In the genomic region with DNA sequence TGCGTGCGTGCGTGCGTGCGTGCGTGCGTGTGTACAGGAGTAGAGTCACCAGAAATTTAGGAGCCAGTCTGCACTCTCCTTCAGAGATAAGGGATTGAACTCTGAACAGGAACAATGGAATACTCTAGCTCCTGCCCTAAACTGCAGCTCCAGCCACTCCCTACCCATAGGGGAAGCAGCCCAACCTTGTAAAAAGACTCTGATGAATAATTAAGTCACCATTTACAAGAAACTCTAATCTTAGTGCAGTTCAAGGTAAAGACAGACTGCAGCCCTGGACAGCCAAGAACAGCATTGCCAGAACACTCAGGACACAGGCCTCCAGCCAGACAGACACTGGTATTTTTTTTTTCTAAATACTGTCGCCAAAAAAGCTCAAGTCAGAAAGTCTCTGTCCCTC, we compare ENCODE assay signal across 28 mouse cellular contexts.
DNase-seq lines count a peak whose midpoint lies in the region; ATAC-seq lines count a peak whose summit lies in the region.
"Had no signal": no experiment of that assay in that cellular context is flagged by ENCODE, and none has a peak within 500 bp of the region (broad histone marks: within the 10 kb centered on the region; RNA-seq: fewer than 3 reads in every experiment).

No protein-coding gene starts in this region.

- H3K4me1 ChIP-seq in heart, embryonic 11.5 days (ENCODE audit: control insufficient read depth, insufficient read depth, low read length), result 0 out of 2 replicates have a peak, but pooled peaks cover 3% of the 10 kb centered on the region
- peaks cover 4 to 21% of the 10 kb centered on the region in 2 experiments; a peak in 3 of 4 replicates for H3K4me1 ChIP-seq in heart, embryonic 14.5 days (ENCODE audit: control insufficient read depth in 2 of 2, insufficient read depth in 2 of 2, low read length in 2 of 2)
- H3K4me1 ChIP-seq in heart, embryonic 15.5 days (replicated peaks), result peaks cover 16% of the 10 kb centered on the region
- H3K4me1 ChIP-seq: intestine, embryonic 15.5 days; lung, embryonic 15.5 days; midbrain, embryonic 10.5 days had no signal

- intact Hi-C loops in left cerebral cortex, postnatal 25 days (cut with DNase I), result loop anchor here (10.0 kb wide), 1 partner anchor 411 kb away; no protein-coding TSS in a partner anchor
- intact Hi-C loops in left cerebral cortex, postnatal 14 days (cut with DNase I), result no loop called here

- H3K9me3 ChIP-seq in heart, embryonic 11.5 days (replicated peaks; ENCODE audit: control insufficient read depth, low read length), result no peaks in the 10 kb centered on the region
- no peaks in the 10 kb centered on the region for H3K9me3 ChIP-seq in heart, embryonic 14.5 days (ENCODE audit: control insufficient read depth, low read length)
- H3K9me3 ChIP-seq in heart, embryonic 15.5 days (replicated peaks), result no peaks in the 10 kb centered on the region
- H3K9me3 ChIP-seq: embryonic facial prominence, embryonic 10.5 days; embryonic facial prominence, embryonic 15.5 days; forebrain, embryonic 12.5 days; hindbrain, embryonic 12.5 days; intestine, embryonic 15.5 days; limb, embryonic 13.5 days; lung, embryonic 15.5 days; midbrain, embryonic 10.5 days had no signal

- 85% methylated on average over 8 of the region's 8 CpGs for WGBS in heart, embryonic 11.5 days (ENCODE audit: insufficient replicate concordance)
- 73% methylated on average over 8 of the region's 8 CpGs for WGBS in heart, embryonic 14.5 days
- WGBS in heart, embryonic 15.5 days, result 64% methylated on average over 8 of the region's 8 CpGs

- no peak overlapping the region for H3K27ac ChIP-seq in heart, embryonic 11.5 days (ENCODE audit: low read depth, low read length)
- H3K27ac ChIP-seq in heart, embryonic 14.5 days (replicated peaks in 1 of 2; ENCODE audit: control insufficient read depth in 1 of 2, insufficient read depth in 1 of 2, low read depth in 2 of 2, low read length in 2 of 2), result peak overlapping the region; percentile 27 to 70; a peak in 3 of 4 replicates
- peak overlapping the region; percentile 57 for H3K27ac ChIP-seq in heart, embryonic 15.5 days
- H3K27ac ChIP-seq: embryonic facial prominence, embryonic 10.5 days; embryonic facial prominence, embryonic 15.5 days; forebrain, embryonic 12.5 days; hindbrain, embryonic 12.5 days; hindbrain, postnatal 0 days; intestine, embryonic 15.5 days; limb, embryonic 13.5 days; lung, embryonic 15.5 days; midbrain, embryonic 10.5 days had no signal

- no peak for ATAC-seq in heart, embryonic 11.5 days (replicated peaks; ENCODE audit: insufficient number of reproducible peaks, low FRiP score, low TSS enrichment)
- no peak for ATAC-seq in heart, embryonic 14.5 days (ENCODE audit: insufficient number of reproducible peaks, insufficient read depth, low FRiP score, low read depth)
- no peak for ATAC-seq in heart, embryonic 15.5 days (replicated peaks; ENCODE audit: insufficient number of reproducible peaks, insufficient read depth, low FRiP score, low read depth)
- ATAC-seq: hindbrain, postnatal 0 days; intestine, embryonic 15.5 days; midbrain, embryonic 16.5 days; Patski had no signal

- H3K36me3 ChIP-seq in heart, embryonic 11.5 days (ENCODE audit: control insufficient read depth, insufficient read depth, low read length), result no peaks in the 10 kb centered on the region
- H3K36me3 ChIP-seq in heart, embryonic 14.5 days (ENCODE audit: control insufficient read depth, insufficient read depth, low read length), result no peaks in the 10 kb centered on the region
- no peaks in the 10 kb centered on the region for H3K36me3 ChIP-seq in heart, embryonic 15.5 days
- H3K36me3 ChIP-seq: embryonic facial prominence, embryonic 10.5 days; embryonic facial prominence, embryonic 15.5 days; forebrain, embryonic 12.5 days; hindbrain, embryonic 12.5 days; intestine, embryonic 15.5 days; limb, embryonic 13.5 days; lung, embryonic 15.5 days; midbrain, embryonic 10.5 days had no signal

- H3K4me3 ChIP-seq in heart, embryonic 11.5 days (ENCODE audit: low read depth, low read length), result no peak overlapping the region
- no peak overlapping the region for H3K4me3 ChIP-seq in heart, embryonic 14.5 days (ENCODE audit: control insufficient read depth in 1 of 2, insufficient read depth in 1 of 2, low read depth in 1 of 2, low read length in 2 of 2)
- H3K4me3 ChIP-seq in heart, embryonic 15.5 days, result no peak overlapping the region
- H3K4me3 ChIP-seq: embryonic facial prominence, embryonic 10.5 days; embryonic facial prominence, embryonic 15.5 days; forebrain, embryonic 12.5 days; hindbrain, embryonic 12.5 days; intestine, embryonic 15.5 days; limb, embryonic 13.5 days; lung, embryonic 15.5 days; midbrain, embryonic 10.5 days had no signal

- H3K9ac ChIP-seq in heart, embryonic 11.5 days (ENCODE audit: low read depth, low read length), result no peak overlapping the region
- no peak overlapping the region for H3K9ac ChIP-seq in heart, embryonic 14.5 days (ENCODE audit: low read length)
- no peak overlapping the region for H3K9ac ChIP-seq in heart, embryonic 15.5 days
- H3K9ac ChIP-seq: embryonic facial prominence, embryonic 15.5 days; forebrain, embryonic 12.5 days; hindbrain, embryonic 12.5 days; intestine, embryonic 15.5 days; limb, embryonic 13.5 days; lung, embryonic 15.5 days had no signal

- peak; percentile 42 to 46 for DNase-seq in heart, adult 18-20 months
- no peak for DNase-seq in heart, adult 9 months (ENCODE audit: low spot score in 2 of 2)
- peak; percentile 55 for DNase-seq in ES-CJ7 (ENCODE audit: low read depth, low spot score)
- DNase-seq in left cerebral cortex, postnatal 25 days (ENCODE audit: low spot score in 2 of 2), result no peak
- DNase-seq in left cerebral cortex, postnatal 14 days (ENCODE audit: low spot score in 2 of 2), result no peak
- DNase-seq: cerebellum, adult 2 months; cerebellum, postnatal 25 days; gastrocnemius, postnatal 14 days; kidney, adult 2 months; kidney, postnatal 4 days; layer of hippocampus, postnatal 36 days; right cerebral cortex, postnatal 4 days; thymus, postnatal 4 days had no signal

- no peak overlapping the region for H3K4me2 ChIP-seq in heart, embryonic 11.5 days
- H3K4me2 ChIP-seq in heart, embryonic 14.5 days (ENCODE audit: low read length), result no peak overlapping the region
- H3K4me2 ChIP-seq in heart, embryonic 15.5 days, result no peak overlapping the region
- H3K4me2 ChIP-seq: embryonic facial prominence, embryonic 15.5 days; forebrain, embryonic 12.5 days; hindbrain, embryonic 12.5 days; intestine, embryonic 15.5 days; limb, embryonic 13.5 days; liver, embryonic 11.5 days; lung, embryonic 15.5 days had no signal

- no peaks in the 10 kb centered on the region for H3K27me3 ChIP-seq in heart, embryonic 11.5 days (ENCODE audit: control insufficient read depth, insufficient read depth, low read length)
- no peaks in the 10 kb centered on the region for H3K27me3 ChIP-seq in heart, embryonic 14.5 days (ENCODE audit: control insufficient read depth, insufficient read depth, low read length)
- H3K27me3 ChIP-seq in heart, embryonic 15.5 days, result no peaks in the 10 kb centered on the region
- H3K27me3 ChIP-seq: forebrain, embryonic 12.5 days; hindbrain, embryonic 12.5 days; intestine, embryonic 15.5 days; limb, embryonic 13.5 days; lung, embryonic 15.5 days; Patski had no signal

Comparison
In these comparisons a context has a peak if more than half of its experiments do, and no peak if none do; other contexts are left out.
1. DNase-seq: peak in heart, adult 18-20 months (2 of 2) and ES-CJ7 (single experiment); none in heart, adult 9 months (0 of 2), left cerebral cortex, postnatal 25 days (0 of 2) and left cerebral cortex, postnatal 14 days (0 of 2).